Mouse (Mus musculus) MEL (cell line): Measurements from ENCODE around the gene Macrod2. TPM values are rescaled to one million over a fixed set of nuclear protein-coding genes. Genes with fewer than 3 reads are reported as not detected.

ENCODE experiments used
- DNase-seq: peaks from one replicate; pipeline ENCODE4 v3.0.0; 2011; ENCODE audit warnings: low read depth, low spot score
- H3K27ac ChIP-seq: 2 replicates; pipeline ENCODE4 v1.5.1; 2012; ENCODE audit warnings: low read depth, mild to moderate bottlenecking, control low read depth, low read length, moderate library complexity; ENCODE audit not compliant: control insufficient read depth
- H3K27me3 ChIP-seq, 2 experiments: fragments of 150-350 bp in 1 of 2; sonication (generic) in 1 of 2; 2 replicates each; pipeline ENCODE4 v1.6.1; 2012; ENCODE audit warnings: low read length in 2 of 2, mild to moderate bottlenecking in 2 of 2, improper control_type of control experiment in 1 of 2, moderate library complexity in 1 of 2; ENCODE audit not compliant: insufficient read depth in 2 of 2, control insufficient read depth in 1 of 2
- H3K36me3 ChIP-seq, 2 experiments: 2 replicates each; pipeline ENCODE4 v1.6.1; 2012 to 2014; ENCODE audit warnings: low read length in 2 of 2, improper control_type of control experiment in 1 of 2, inconsistent platforms in 1 of 2, mild to moderate bottlenecking in 1 of 2; ENCODE audit not compliant: insufficient read depth in 2 of 2, control insufficient read depth in 1 of 2
- H3K4me1 ChIP-seq, 2 experiments: fragments of 150-350 bp in 1 of 2; sonication (generic) in 1 of 2; 2 replicates each; pipeline ENCODE4 v1.6.1; 2012; ENCODE audit warnings: low read length in 2 of 2, improper control_type of control experiment in 1 of 2, mild to moderate bottlenecking in 1 of 2; ENCODE audit not compliant: insufficient read depth in 2 of 2, control insufficient read depth in 1 of 2
- H3K4me3 ChIP-seq, 2 experiments: fragments of 150-350 bp in 1 of 2; sonication (generic) in 1 of 2; 2 replicates each; pipeline ENCODE4 v1.5.1; 2012; ENCODE audit warnings: low read depth in 2 of 2, low read length in 2 of 2, mild to moderate bottlenecking in 2 of 2, moderate library complexity in 2 of 2, control low read depth in 1 of 2, improper control_type of control experiment in 1 of 2; ENCODE audit not compliant: control insufficient read depth in 1 of 2, insufficient read depth in 1 of 2
- H3K79me2 ChIP-seq: 2 replicates; pipeline ENCODE4 v1.6.1; 2012; ENCODE audit warnings: mild to moderate bottlenecking, low read length, moderate library complexity; ENCODE audit not compliant: control insufficient read depth, poor library complexity, insufficient read depth
- H3K9ac ChIP-seq: 2 replicates; pipeline ENCODE4 v1.6.1; 2012; ENCODE audit warnings: low read depth, mild to moderate bottlenecking, control low read depth, low read length, moderate library complexity; ENCODE audit not compliant: control insufficient read depth, poor library complexity, severe bottlenecking
- H3K9me3 ChIP-seq: fragments of 150-350 bp; sonication (generic); replicated peaks from 2 replicates; pipeline ENCODE4 v1.6.1; 2012; ENCODE audit warnings: mild to moderate bottlenecking, low read length, improper control_type of control experiment, moderate library complexity; ENCODE audit not compliant: insufficient read depth
- CHD1 ChIP-seq: IDR thresholded peaks from 2 replicates; pipeline ENCODE4 v1.6.1; 2012; ENCODE audit warnings: low read depth, mild to moderate bottlenecking, inconsistent platforms, low read length, improper control_type of control experiment
- CHD2 ChIP-seq: IDR thresholded peaks from 2 replicates; pipeline ENCODE4 v1.6.1; 2011; ENCODE audit warnings: low read length, improper control_type of control experiment
- CTCF ChIP-seq, 3 experiments: IDR thresholded peaks in 2 of 3; conservative IDR thresholded peaks in 1 of 3; 2 replicates each; pipeline ENCODE4 v1.5.1; 2011 to 2012; ENCODE audit warnings: low read length in 3 of 3, low read depth in 2 of 3, mild to moderate bottlenecking in 2 of 3, improper control_type of control experiment in 1 of 3, inconsistent platforms in 1 of 3, mixed read lengths in 1 of 3, moderate library complexity in 1 of 3; ENCODE audit not compliant: control insufficient read depth in 1 of 3, insufficient read depth in 1 of 3, poor library complexity in 1 of 3, severe bottlenecking in 1 of 3
- E2F4 ChIP-seq: IDR thresholded peaks from 2 replicates; pipeline ENCODE4 v1.6.1; 2011; ENCODE audit warnings: low read depth, low read length, improper control_type of control experiment, borderline replicate concordance
- ELF1 ChIP-seq: IDR thresholded peaks from 2 replicates; pipeline ENCODE4 v1.6.1; 2014; ENCODE audit warnings: low read depth, mild to moderate bottlenecking, inconsistent platforms, low read length, improper control_type of control experiment, moderate library complexity
- EP300 ChIP-seq, 2 experiments: IDR thresholded peaks; 2 replicates each; pipeline ENCODE4 v1.6.1; 2011; ENCODE audit warnings: improper control_type of control experiment in 2 of 2, low read length in 2 of 2, low read depth in 1 of 2, mild to moderate bottlenecking in 1 of 2
- ETS1 ChIP-seq: IDR thresholded peaks from 2 replicates; pipeline ENCODE4 v1.6.1; 2012; ENCODE audit warnings: low read depth, mild to moderate bottlenecking, inconsistent platforms, low read length, improper control_type of control experiment, moderate library complexity
- GABPA ChIP-seq: IDR thresholded peaks from 2 replicates; pipeline ENCODE4 v1.6.1; 2012; ENCODE audit warnings: low read depth, mild to moderate bottlenecking, inconsistent platforms, low read length, improper control_type of control experiment, moderate library complexity
- GATA1 ChIP-seq: IDR thresholded peaks from 2 replicates; pipeline ENCODE4 v1.6.1; 2011; ENCODE audit warnings: low read depth, low read length, improper control_type of control experiment
- HCFC1 ChIP-seq: IDR thresholded peaks from 2 replicates; pipeline ENCODE4 v1.6.1; 2012; ENCODE audit warnings: low read depth, mild to moderate bottlenecking, inconsistent platforms, low read length, improper control_type of control experiment, moderate library complexity
- MAFK ChIP-seq: IDR thresholded peaks from 2 replicates; pipeline ENCODE4 v1.6.1; 2011; ENCODE audit warnings: low read depth, mild to moderate bottlenecking, low read length, improper control_type of control experiment, borderline replicate concordance
- MAX ChIP-seq: IDR thresholded peaks from 2 replicates; pipeline ENCODE4 v1.6.1; 2011; ENCODE audit warnings: low read length, improper control_type of control experiment
- NELFE ChIP-seq: IDR thresholded peaks from 2 replicates; pipeline ENCODE4 v1.6.1; 2011; ENCODE audit warnings: low read depth, low read length, improper control_type of control experiment
- NRF1 ChIP-seq: IDR thresholded peaks from 2 replicates; pipeline ENCODE4 v1.6.1; 2014; ENCODE audit warnings: low read depth, mild to moderate bottlenecking, inconsistent platforms, low read length, improper control_type of control experiment, moderate library complexity; ENCODE audit not compliant: poor library complexity, insufficient read depth, severe bottlenecking
- POLR2A ChIP-seq, 2 experiments: IDR thresholded peaks; 2 replicates each; pipeline ENCODE4 v1.6.1; 2011 to 2012; ENCODE audit warnings: low read length in 2 of 2, mild to moderate bottlenecking in 2 of 2, control low read depth in 1 of 2, improper control_type of control experiment in 1 of 2, low read depth in 1 of 2, moderate library complexity in 1 of 2; ENCODE audit not compliant: control insufficient read depth in 1 of 2, insufficient read depth in 1 of 2, poor library complexity in 1 of 2
- POLR2AphosphoS5 ChIP-seq: IDR thresholded peaks from 2 replicates; pipeline ENCODE4 v1.6.1; 2012; ENCODE audit warnings: low read depth, borderline replicate concordance, mild to moderate bottlenecking, inconsistent platforms, low read length, moderate library complexity, mixed read lengths
- RCOR1 ChIP-seq: IDR thresholded peaks from 2 replicates; pipeline ENCODE4 v1.6.1; 2012; ENCODE audit warnings: low read depth, mild to moderate bottlenecking, inconsistent platforms, low read length, improper control_type of control experiment
- SMC3 ChIP-seq: IDR thresholded peaks from 2 replicates; pipeline ENCODE4 v1.6.1; 2011; ENCODE audit warnings: low read depth, low read length, improper control_type of control experiment
- TAL1 ChIP-seq: IDR thresholded peaks from 2 replicates; pipeline ENCODE4 v1.6.1; 2012; ENCODE audit warnings: mild to moderate bottlenecking, inconsistent platforms, low read length, moderate library complexity, mixed read lengths
- TBP ChIP-seq: IDR thresholded peaks from 2 replicates; pipeline ENCODE4 v1.8.0; 2011; ENCODE audit warnings: low read depth, low read length, improper control_type of control experiment
- TCF12 ChIP-seq: IDR thresholded peaks from 2 replicates; pipeline ENCODE4 v1.6.1; 2014; ENCODE audit warnings: low read depth, mild to moderate bottlenecking, inconsistent platforms, low read length, improper control_type of control experiment, moderate library complexity
- UBTF ChIP-seq: IDR thresholded peaks from 2 replicates; pipeline ENCODE4 v1.6.1; 2012; ENCODE audit warnings: low read depth, mild to moderate bottlenecking, inconsistent platforms, low read length, improper control_type of control experiment, moderate library complexity, borderline replicate concordance; ENCODE audit not compliant: insufficient read depth
- USF1 ChIP-seq: IDR thresholded peaks from 2 replicates; pipeline ENCODE4 v1.6.1; 2014; ENCODE audit warnings: low read depth, mild to moderate bottlenecking, inconsistent platforms, low read length, improper control_type of control experiment, moderate library complexity
- USF2 ChIP-seq, 2 experiments: IDR thresholded peaks; 2 replicates each; pipeline ENCODE4 v1.6.1; 2011 to 2012; ENCODE audit warnings: improper control_type of control experiment in 2 of 2, low read length in 2 of 2, borderline replicate concordance in 1 of 2, inconsistent platforms in 1 of 2, low read depth in 1 of 2, mild to moderate bottlenecking in 1 of 2; ENCODE audit not compliant: insufficient read depth in 1 of 2
- ZMIZ1 ChIP-seq: IDR thresholded peaks from 2 replicates; pipeline ENCODE4 v1.6.1; 2012; ENCODE audit warnings: low read depth, mild to moderate bottlenecking, inconsistent platforms, low read length, improper control_type of control experiment, moderate library complexity
- polyA plus RNA-seq, 2 experiments: library from polyadenylated mRNA; stranded (reverse) in 1 of 2; unstranded in 1 of 2; fragments of >175 nt in 1 of 2; fragments of >200 nt in 1 of 2; gene quantifications; 2 replicates each; pipeline versions ENCODE4 v1.2.1 to v1.2.4; 2012; ENCODE audit warnings: low replicate concordance in 2 of 2, low read depth in 1 of 2; ENCODE audit not compliant: insufficient read length in 2 of 2, insufficient read depth in 1 of 2, missing spikeins in 1 of 2
- total RNA-seq: library from RNA; depleted of rRNA; stranded (reverse); fragments of 300-350 nt; gene quantifications from 2 replicates; pipeline ENCODE4 v1.2.3, GENCODE M21; 2012

Gene Macrod2
- total and polyA plus RNA-seq, 3 experiments: not detected

DNA sequence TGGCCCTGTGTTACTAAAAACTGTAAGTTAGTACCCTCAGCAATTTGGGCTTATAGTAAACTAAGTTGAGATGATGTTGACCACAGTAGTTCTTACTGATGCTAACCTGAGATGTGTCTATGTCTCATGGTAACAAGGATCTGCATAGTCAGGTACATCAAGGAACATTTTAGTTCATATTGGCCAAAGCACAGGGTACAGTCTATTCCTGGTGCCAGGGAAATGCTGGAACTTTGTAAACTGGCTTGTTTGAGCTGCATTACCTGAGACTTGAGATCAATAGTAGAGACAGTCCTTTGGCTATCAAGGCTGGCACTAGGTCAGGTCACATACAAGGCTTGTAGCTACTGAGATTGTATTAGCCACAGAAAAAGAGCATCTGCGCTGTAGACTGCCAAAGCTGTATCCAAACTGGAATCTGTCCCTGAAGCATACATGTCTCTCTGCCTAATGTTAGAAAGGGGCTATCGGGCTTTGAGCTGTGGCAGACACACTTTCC, 1986.0 kb downstream of the Macrod2 start:
- no peak overlapping the region for H3K27ac ChIP-seq
- H3K9ac ChIP-seq: no peak overlapping the region
- H3K9me3 ChIP-seq: no peaks in the 10 kb centered on the region
- H3K36me3 ChIP-seq: no peaks in the 10 kb centered on the region
- no peak overlapping the region for H3K4me3 ChIP-seq
- H3K27me3 ChIP-seq: no peaks in the 10 kb centered on the region; a peak in 1 of 4 replicates
- no peaks in the 10 kb centered on the region for H3K4me1 ChIP-seq
- DNase-seq: no peak
- no peak for TF ChIP-seq ZMIZ1
- no peaks in the 10 kb centered on the region for H3K79me2 ChIP-seq

- Histone ChIP-seq H3K9me3 (no peaks in the 10 kb centered on the region), H3K36me3 (peaks cover 0 to 13% of the 10 kb centered on the region in 2 experiments; a peak in 2 of 4 replicates), H3K4me3 (no peak overlapping the region), H3K9ac (no peak overlapping the region), H3K27ac (no peak overlapping the region), H3K79me2 (no peaks in the 10 kb centered on the region), H3K27me3 (no peaks in the 10 kb centered on the region), H3K4me1 (peaks cover 8 to 13% of the 10 kb centered on the region in 2 experiments)
- no peak for DNase-seq
- peak; percentile 36 to 38; a peak in 3 of 4 replicates for TF ChIP-seq EP300 (IDR thresholded peaks at IDR 0.05; ENCODE audit: low read depth in 1 of 2, low read length in 2 of 2)
- TF ChIP-seq TAL1: no peak
- TF ChIP-seq E2F4: no peak
Measured at GRCm38 (mm10) chr2:142393546-142393945, 1998.4 kb downstream of the Macrod2 start.

DNA sequence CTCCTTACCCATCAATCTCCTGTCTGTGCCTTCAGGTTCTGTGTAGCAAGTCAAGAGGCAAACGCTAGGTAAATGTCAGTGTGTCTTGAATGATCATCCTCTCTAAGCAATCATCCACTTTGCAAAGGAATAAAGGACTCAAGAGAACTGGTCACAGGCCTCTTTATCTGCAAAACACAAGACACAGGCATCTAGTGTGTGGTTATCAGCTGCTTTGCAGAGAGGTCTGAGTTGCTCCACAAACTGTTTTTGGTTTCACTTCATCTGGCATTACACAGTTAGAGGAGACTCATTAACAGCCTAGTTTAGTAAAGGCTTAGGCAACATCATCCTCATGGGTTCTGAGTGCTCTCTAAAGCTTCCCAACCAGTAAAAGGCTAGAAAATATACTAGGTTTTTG, 2004.4 kb downstream of the Macrod2 start:
- Histone ChIP-seq H3K79me2 (no peaks in the 10 kb centered on the region), H3K9me3 (no peaks in the 10 kb centered on the region), H3K27me3 (no peaks in the 10 kb centered on the region), H3K4me1 (peaks cover 32 to 40% of the 10 kb centered on the region in 2 experiments), H3K36me3 (peaks cover 0 to 39% of the 10 kb centered on the region in 2 experiments; a peak in 2 of 4 replicates), H3K27ac (peak overlapping the region; percentile 95), H3K4me3 (peak overlapping the region; percentile 25 to 35), H3K9ac (peak overlapping the region; percentile 44)
- peak; percentile 89 for DNase-seq
- TF ChIP-seq GATA1 (peak; percentile 98), UBTF (no peak), HCFC1 (peak; percentile 16; the same call in 1 of the 2 replicates), CTCF (IDR thresholded peaks at IDR 0.05 in 2 of 3, conservative IDR thresholded peaks at IDR 0.05 in 1 of 3; ENCODE audit: control insufficient read depth in 1 of 3, insufficient read depth in 1 of 3, low read depth in 2 of 3, low read length in 3 of 3, poor library complexity in 1 of 3, severe bottlenecking in 1 of 3) (no peak), POLR2AphosphoS5 (no peak), TBP (peak; percentile 63; the same call in 1 of the 2 replicates), TCF12 (peak; percentile 98), RCOR1 (peak; percentile 78), MAX (no peak), GABPA (no peak), ZMIZ1 (0 out of 2 replicates have a peak, but pooled peaks have one; percentile 30), POLR2A (IDR thresholded peaks at IDR 0.05; ENCODE audit: control insufficient read depth in 1 of 2, insufficient read depth in 1 of 2, low read depth in 1 of 2, low read length in 2 of 2, poor library complexity in 1 of 2) (peak in 1 of 2 experiments; percentile 29; a peak in 1 of 4 replicates), CHD2 (no peak), TAL1 (peak; percentile 97), USF2 (IDR thresholded peaks at IDR 0.05; ENCODE audit: borderline replicate concordance in 1 of 2, insufficient read depth in 1 of 2, low read depth in 1 of 2, low read length in 2 of 2) (no peak), CHD1 (no peak), USF1 (no peak), ETS1 (peak; percentile 95), EP300 (IDR thresholded peaks at IDR 0.05; ENCODE audit: low read depth in 1 of 2, low read length in 2 of 2) (peak; percentile 98 to 99), NELFE (no peak), ELF1 (no peak), NRF1 (no peak), SMC3 (no peak), MAFK (no peak)
